Mouse (Mus musculus): ENCODE measurements at regions not wholly inside any gene's neighbourhood (a gene's known extent, or its start where the extent isn't known, plus 50 kb on each side); places are given as distances from the start of the nearest gene placed in this dataset.

DNA sequence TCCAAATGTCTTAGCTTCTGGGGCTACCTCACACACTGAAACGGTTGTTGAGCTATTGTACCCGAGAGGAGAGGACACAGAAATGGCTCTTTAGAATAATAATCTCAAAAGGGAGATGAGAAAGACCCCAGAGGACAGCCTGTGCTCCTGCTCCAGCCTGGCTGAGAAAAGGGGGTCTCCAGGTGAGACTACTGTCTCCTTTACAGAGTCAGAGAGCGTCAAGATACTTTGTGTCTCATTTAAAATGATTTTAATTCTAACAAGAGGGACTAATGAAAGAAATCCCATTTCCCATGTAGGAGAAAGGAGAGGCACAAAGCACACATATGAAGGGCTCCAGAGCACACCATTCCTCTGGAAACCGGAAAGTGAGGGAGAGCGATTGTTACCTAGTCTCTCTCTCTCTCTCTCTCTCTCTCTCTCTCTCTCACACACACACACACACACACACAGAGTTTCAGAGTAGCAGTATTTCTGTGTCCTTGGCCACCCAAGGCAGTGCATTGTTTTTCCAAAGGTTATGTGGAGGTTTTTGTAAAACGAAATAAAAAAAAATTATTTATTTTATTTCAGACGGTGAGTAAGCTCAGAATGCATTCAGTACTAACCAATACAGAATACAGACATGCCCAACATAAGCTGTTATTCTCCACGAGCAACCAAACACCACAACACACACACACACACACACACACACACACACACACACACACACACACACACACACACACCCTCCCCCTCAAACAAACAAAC lies 215.6 kb upstream of the Ubash3b start:
- WGBS, result 33% methylated on average over 8 of the region's 8 CpGs
- H3K9me3 ChIP-seq, result no peaks in the 10 kb centered on the region
- peaks cover 87% of the 10 kb centered on the region for H3K4me1 ChIP-seq (replicated peaks)
- H3K36me3 ChIP-seq, result peaks cover 13% of the 10 kb centered on the region
- H3K27me3 ChIP-seq (ENCODE audit: insufficient read depth, poor library complexity, severe bottlenecking), result no peaks in the 10 kb centered on the region
- DNase-seq (ENCODE audit: low spot score), result no peak
- H3K4me3 ChIP-seq, result peak overlapping the region; percentile 55
- peak overlapping the region; percentile 95 for H3K27ac ChIP-seq

- peak overlapping the region; percentile 95 for H3K27ac ChIP-seq
- peaks cover 78% of the 10 kb centered on the region for H3K4me1 ChIP-seq (replicated peaks)
- peaks cover 4% of the 10 kb centered on the region; the same call in 1 of the 2 replicates for H3K36me3 ChIP-seq
- H3K4me3 ChIP-seq, result peak overlapping the region; percentile 55
- 6% methylated on average over 24 of the region's 24 CpGs for WGBS
- H3K9me3 ChIP-seq, result no peaks in the 10 kb centered on the region
- no peaks in the 10 kb centered on the region for H3K27me3 ChIP-seq (ENCODE audit: insufficient read depth, poor library complexity, severe bottlenecking)
- DNase-seq (ENCODE audit: low spot score), result peak; percentile 72
These were observed 214.6 kb upstream of the Ubash3b start for GRCm38 (mm10) chr9:41375984-41376651.

GRCm38 (mm10) chr9:41374591-41375481 lies 213.3 kb upstream of the Ubash3b start:
- 35% methylated on average over 14 of the region's 14 CpGs for WGBS
- Histone ChIP-seq H3K4me1 (replicated peaks) (peaks cover 67% of the 10 kb centered on the region), H3K36me3 (0 out of 2 replicates have a peak, but pooled peaks cover 4% of the 10 kb centered on the region), H3K27ac (peak overlapping the region; percentile 95), H3K27me3 (ENCODE audit: insufficient read depth, poor library complexity, severe bottlenecking) (no peaks in the 10 kb centered on the region), H3K4me3 (peak overlapping the region; percentile 20), H3K9me3 (no peaks in the 10 kb centered on the region)
- peak; percentile 56 for DNase-seq (ENCODE audit: low spot score)

DNA sequence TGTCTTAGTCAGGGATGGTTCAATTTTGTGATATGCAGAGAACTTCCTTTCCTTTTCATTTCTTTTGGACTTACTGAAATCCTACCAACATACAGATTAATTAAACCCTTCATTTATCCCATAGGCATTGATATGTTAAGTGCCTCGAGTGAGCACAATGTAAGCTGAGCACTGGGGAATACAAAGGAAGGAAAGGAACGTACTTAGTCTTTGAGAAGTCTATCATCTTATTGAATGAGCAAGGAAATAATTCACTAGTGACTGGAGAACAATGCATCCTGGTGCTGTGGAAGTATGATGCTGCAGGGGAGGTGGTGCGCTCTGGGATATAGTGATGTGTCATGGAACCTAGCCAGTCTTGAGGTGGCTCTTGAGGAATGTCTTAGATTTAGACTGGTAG lies 204.9 kb upstream of the Ubash3b start:
- Histone ChIP-seq H3K27me3 (ENCODE audit: insufficient read depth, poor library complexity, severe bottlenecking) (no peaks in the 10 kb centered on the region), H3K36me3 (0 out of 2 replicates have a peak, but pooled peaks cover 5% of the 10 kb centered on the region), H3K27ac (peak overlapping the region; percentile 88), H3K4me1 (replicated peaks) (peaks cover 55% of the 10 kb centered on the region), H3K9me3 (no peaks in the 10 kb centered on the region), H3K4me3 (no peak overlapping the region)
- 38% methylated on average over 3 of the region's 3 CpGs for WGBS
- DNase-seq (ENCODE audit: low spot score), result no peak

- Histone ChIP-seq H3K27ac (peak overlapping the region; percentile 88), H3K27me3 (ENCODE audit: insufficient read depth, poor library complexity, severe bottlenecking) (no peaks in the 10 kb centered on the region), H3K4me3 (peak overlapping the region; percentile 16; the same call in 1 of the 2 replicates), H3K4me1 (replicated peaks) (peaks cover 61% of the 10 kb centered on the region), H3K9me3 (no peaks in the 10 kb centered on the region), H3K36me3 (0 out of 2 replicates have a peak, but pooled peaks cover 3% of the 10 kb centered on the region)
- peak; percentile 85 for DNase-seq (ENCODE audit: low spot score)
- 11% methylated on average over 5 of the region's 5 CpGs for WGBS
These were observed 203.8 kb upstream of the Ubash3b start for GRCm38 (mm10) chr9:41365251-41365650.

- H3K4me1 ChIP-seq (replicated peaks), result peaks cover 66% of the 10 kb centered on the region
- peak overlapping the region; percentile 16; the same call in 1 of the 2 replicates for H3K4me3 ChIP-seq
- 27% methylated on average over 6 of the region's 6 CpGs for WGBS
- H3K27ac ChIP-seq, result peak overlapping the region; percentile 88
- H3K27me3 ChIP-seq (ENCODE audit: insufficient read depth, poor library complexity, severe bottlenecking), result no peaks in the 10 kb centered on the region
- no peaks in the 10 kb centered on the region for H3K9me3 ChIP-seq
- H3K36me3 ChIP-seq, result no peaks in the 10 kb centered on the region
- DNase-seq (ENCODE audit: low spot score), result no peak
These were observed 203.1 kb upstream of the Ubash3b start for GRCm38 (mm10) chr9:41364442-41365250.

DNA sequence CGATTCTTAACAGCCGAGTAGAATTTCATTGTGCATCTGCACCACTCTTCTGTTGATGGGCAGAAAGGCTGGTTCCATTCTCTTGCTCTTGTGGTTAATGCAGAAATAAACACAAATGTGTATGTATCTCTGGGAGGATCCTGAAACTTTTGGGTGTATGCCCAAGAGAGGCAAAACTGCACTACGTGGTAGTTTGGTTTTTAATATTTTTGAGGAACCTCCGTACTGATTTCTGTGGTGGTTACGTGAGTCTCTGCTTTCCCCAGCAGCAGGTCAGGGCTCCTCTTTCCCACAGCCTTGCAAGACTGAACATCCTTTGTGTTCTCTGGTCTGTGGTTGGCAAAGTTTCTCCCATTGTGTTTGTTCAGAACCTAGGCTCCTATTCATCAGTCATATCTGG lies 198.9 kb upstream of the Ubash3b start:
- Histone ChIP-seq H3K4me3 (no peak overlapping the region), H3K27ac (peak overlapping the region; percentile 83), H3K36me3 (peaks cover 17% of the 10 kb centered on the region), H3K9me3 (no peaks in the 10 kb centered on the region), H3K4me1 (replicated peaks) (peaks cover 42% of the 10 kb centered on the region), H3K27me3 (ENCODE audit: insufficient read depth, poor library complexity, severe bottlenecking) (no peaks in the 10 kb centered on the region)
- WGBS, result 63% methylated on average over 5 of the region's 5 CpGs
- no peak for DNase-seq (ENCODE audit: low spot score)

DNA sequence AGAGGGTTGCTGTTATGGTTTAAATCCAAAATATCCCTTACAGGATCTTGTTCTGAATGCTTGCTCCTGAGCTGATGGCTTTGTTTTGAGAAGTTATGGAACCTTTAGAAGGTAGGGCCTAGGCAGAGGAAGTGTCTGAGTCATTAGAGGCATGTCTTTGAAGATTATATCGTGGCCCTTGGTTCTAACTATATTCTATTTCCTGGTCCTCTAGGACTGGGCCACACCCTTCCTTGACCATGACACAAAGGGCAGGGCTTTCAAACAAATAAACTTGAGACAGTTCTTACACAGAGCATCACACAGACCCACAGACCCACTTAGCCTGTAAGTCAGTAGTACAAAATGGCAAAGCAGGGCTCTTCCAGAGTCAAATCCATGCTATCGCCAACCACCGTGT lies 197.8 kb upstream of the Ubash3b start:
- H3K4me1 ChIP-seq (replicated peaks), result peaks cover 31% of the 10 kb centered on the region
- 91% methylated on average over 3 of the region's 3 CpGs for WGBS
- no peaks in the 10 kb centered on the region for H3K27me3 ChIP-seq (ENCODE audit: insufficient read depth, poor library complexity, severe bottlenecking)
- no peak overlapping the region for H3K4me3 ChIP-seq
- H3K9me3 ChIP-seq, result no peaks in the 10 kb centered on the region
- H3K27ac ChIP-seq, result peak overlapping the region; percentile 83
- H3K36me3 ChIP-seq, result peaks cover 17% of the 10 kb centered on the region
- no peak for DNase-seq (ENCODE audit: low spot score)

GRCm38 (mm10) chr9:41345338-41345737 lies 183.8 kb upstream of the Ubash3b start:
- H3K4me1 ChIP-seq (replicated peaks), result no peaks in the 10 kb centered on the region
- H3K9me3 ChIP-seq, result no peaks in the 10 kb centered on the region
- H3K4me3 ChIP-seq, result no peak overlapping the region
- 75% methylated on average over 2 of the region's 2 CpGs for WGBS
- H3K27ac ChIP-seq, result no peak overlapping the region
- no peak for DNase-seq (ENCODE audit: low spot score)
- no peaks in the 10 kb centered on the region for H3K27me3 ChIP-seq (ENCODE audit: insufficient read depth, poor library complexity, severe bottlenecking)
- peaks cover 3% of the 10 kb centered on the region; the same call in 1 of the 2 replicates for H3K36me3 ChIP-seq

DNA sequence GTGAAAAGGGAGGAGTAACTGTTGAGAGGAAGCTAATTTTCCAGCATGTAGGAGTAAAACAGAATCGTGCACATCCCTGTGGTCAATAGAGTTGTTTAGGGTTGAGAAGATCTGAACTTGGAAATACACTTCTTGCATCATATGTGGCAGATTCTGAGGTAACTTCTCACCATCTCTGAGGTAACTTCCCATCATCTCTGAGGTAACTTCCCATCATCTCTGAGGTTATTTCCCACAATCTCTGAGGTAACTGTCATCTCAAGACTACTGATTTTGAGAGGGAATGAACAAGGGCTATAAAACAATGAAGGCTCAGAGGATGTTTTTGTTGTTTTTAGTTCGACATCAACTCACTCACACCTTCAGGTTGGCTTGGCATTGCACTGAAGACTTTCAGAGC lies 175.9 kb upstream of the Ubash3b start:
- 90% methylated on average over 2 of the region's 2 CpGs for WGBS

DNA sequence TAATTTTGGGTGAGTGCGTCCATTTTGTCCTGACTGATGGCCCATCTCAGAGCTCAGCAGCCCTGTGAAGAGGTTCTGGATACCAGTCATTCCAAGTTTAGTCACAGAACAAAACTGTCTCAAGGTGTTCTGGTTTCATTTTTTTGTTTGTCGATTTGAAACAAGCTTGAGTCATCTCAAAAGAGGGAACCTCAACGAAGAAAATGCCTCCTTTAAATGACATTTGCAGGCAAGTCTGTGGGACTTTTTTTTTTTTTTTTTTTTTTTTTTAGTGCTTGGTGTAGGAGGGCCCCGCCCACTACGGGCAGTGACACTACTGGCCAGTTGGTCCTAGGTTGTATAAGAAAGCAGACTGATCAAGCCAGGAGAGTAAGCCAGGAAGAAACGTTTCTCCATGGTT lies 175.3 kb upstream of the Ubash3b start:
- 86% methylated on average over 6 of the region's 6 CpGs for WGBS
- H3K4me3 ChIP-seq, result no peak overlapping the region
- H3K27me3 ChIP-seq (ENCODE audit: insufficient read depth, poor library complexity, severe bottlenecking), result no peaks in the 10 kb centered on the region
- no peak for DNase-seq (ENCODE audit: low spot score)
- peaks cover 19% of the 10 kb centered on the region for H3K36me3 ChIP-seq
- H3K4me1 ChIP-seq (replicated peaks), result peaks cover 27% of the 10 kb centered on the region
- H3K27ac ChIP-seq, result no peak overlapping the region
- H3K9me3 ChIP-seq, result peaks cover 2% of the 10 kb centered on the region; the same call in 1 of the 2 replicates

More for the DNA sequence above, 175.9 kb upstream of the Ubash3b start:
- Histone ChIP-seq H3K4me1 (replicated peaks) (peaks cover 27% of the 10 kb centered on the region), H3K27me3 (ENCODE audit: insufficient read depth, poor library complexity, severe bottlenecking) (no peaks in the 10 kb centered on the region), H3K4me3 (no peak overlapping the region), H3K9me3 (no peaks in the 10 kb centered on the region), H3K27ac (no peak overlapping the region), H3K36me3 (peaks cover 13% of the 10 kb centered on the region; the same call in 1 of the 2 replicates)
- DNase-seq (ENCODE audit: low spot score), result no peak

All from hindbrain, embryonic 10.5 days (tissue).